In the genomic region with DNA sequence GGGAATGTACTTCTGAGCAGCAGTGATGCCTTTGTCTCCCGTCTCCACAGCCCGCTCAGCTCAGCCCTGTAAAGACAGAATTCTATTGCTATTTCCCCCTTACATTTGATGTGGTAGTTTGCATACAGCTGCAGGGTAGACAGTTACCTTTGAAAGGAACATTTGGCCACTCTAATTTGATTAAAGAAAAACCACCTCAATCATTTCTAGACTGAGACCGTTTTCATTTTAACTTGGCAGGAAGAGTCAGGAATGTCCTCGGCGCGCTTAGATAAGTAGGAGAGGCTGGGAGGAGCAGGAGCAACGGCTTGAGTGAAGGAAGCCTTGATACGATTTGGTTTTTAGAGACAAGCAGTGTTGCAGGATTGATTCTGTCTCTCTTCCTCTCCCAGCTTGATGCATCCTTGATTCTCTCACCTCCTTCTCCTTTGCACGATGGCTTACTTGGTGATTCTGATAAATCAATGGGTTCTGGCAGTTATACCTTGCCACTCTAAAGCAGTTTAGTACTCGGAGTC, we compare ENCODE assay signal across 14 mouse cellular contexts. TPM values are rescaled to one million over a fixed set of nuclear protein-coding genes. Genes with fewer than 3 reads are reported as not detected.
DNase-seq lines count a peak whose midpoint lies in the region; ATAC-seq and TF ChIP-seq lines count a peak whose summit lies in the region.
"Had no signal": no experiment of that assay in that cellular context is flagged by ENCODE, and none has a peak within 500 bp of the region (broad histone marks: within the 10 kb centered on the region; RNA-seq: fewer than 3 reads in every experiment).

No protein-coding gene starts in this region.

- no peak for ATAC-seq in heart, embryonic 15.5 days (replicated peaks; ENCODE audit: insufficient number of reproducible peaks, insufficient read depth, low FRiP score, low read depth)
- ATAC-seq: midbrain, embryonic 13.5 days; Patski had no signal

- no peak for TF ChIP-seq POLR2A in brain, embryonic 14.5 days (IDR thresholded peaks at IDR 0.05; ENCODE audit: borderline replicate concordance, extremely low read depth, insufficient read depth, insufficient read length, poor library complexity, severe bottlenecking)

- no peak for TF ChIP-seq CTCF in brain, embryonic 14.5 days (IDR thresholded peaks at IDR 0.05; ENCODE audit: borderline replicate concordance, extremely low read depth, insufficient read depth, insufficient read length)

- H3K9me3 ChIP-seq in heart, embryonic 15.5 days (replicated peaks) = no peaks in the 10 kb centered on the region
- H3K9me3 ChIP-seq: embryonic facial prominence, embryonic 12.5 days; liver, embryonic 13.5 days; midbrain, embryonic 13.5 days had no signal

- H3K27me3 ChIP-seq in heart, embryonic 15.5 days = no peaks in the 10 kb centered on the region
- H3K27me3 ChIP-seq: embryonic facial prominence, embryonic 12.5 days; liver, embryonic 13.5 days; midbrain, embryonic 13.5 days; Patski had no signal

- DNase-seq in heart, adult 8-10 months (ENCODE audit: low spot score) = no peak
- DNase-seq in thymus, postnatal 25 days = peak; percentile 19
- DNase-seq in thymus, postnatal 14 days = no peak
- DNase-seq in brain, embryonic 14.5 days (ENCODE audit: low read depth) = peak; percentile 61
- DNase-seq in ovary, postnatal 14 days (ENCODE audit: low spot score) = no peak
- DNase-seq in right cerebral cortex, adult 2 months (ENCODE audit: low spot score in 2 of 2) = no peak
- DNase-seq: cerebellum, adult 11-12 months; gastrocnemius, adult 2 months; liver, embryonic 13.5 days; lung, postnatal 14 days had no signal

- no peak overlapping the region for H3K9ac ChIP-seq in heart, embryonic 15.5 days
- H3K9ac ChIP-seq: embryonic facial prominence, embryonic 12.5 days; liver, embryonic 13.5 days; midbrain, embryonic 13.5 days had no signal

- H3K4me2 ChIP-seq in heart, embryonic 15.5 days = no peak overlapping the region
- H3K4me2 ChIP-seq: embryonic facial prominence, embryonic 12.5 days; liver, embryonic 13.5 days; midbrain, embryonic 13.5 days had no signal

- 48% methylated on average over 10 of the region's 10 CpGs for WGBS in heart, embryonic 15.5 days

- no peaks in the 10 kb centered on the region for H3K36me3 ChIP-seq in heart, embryonic 15.5 days
- H3K36me3 ChIP-seq: embryonic facial prominence, embryonic 12.5 days; midbrain, embryonic 13.5 days had no signal

- H3K4me3 ChIP-seq in heart, embryonic 15.5 days = no peak overlapping the region
- H3K4me3 ChIP-seq: embryonic facial prominence, embryonic 12.5 days; gastrocnemius, adult 2 months; liver, embryonic 13.5 days; midbrain, embryonic 13.5 days had no signal

- peaks cover 28% of the 10 kb centered on the region for H3K4me1 ChIP-seq in heart, embryonic 15.5 days (replicated peaks)
- H3K4me1 ChIP-seq: embryonic facial prominence, embryonic 12.5 days had no signal

- peak overlapping the region; percentile 33 for H3K27ac ChIP-seq in heart, embryonic 15.5 days
- H3K27ac ChIP-seq: embryonic facial prominence, embryonic 12.5 days; gastrocnemius, adult 2 months; liver, embryonic 13.5 days; midbrain, embryonic 13.5 days had no signal

RNA-seq across cellular contexts. Expression of gene Cdk6, which starts 15.0 kb away (rescaled TPM):
- 31.7 and 45.4 TPM in 2 replicates for polyA plus RNA-seq in heart, embryonic 15.5 days (2015; fragmentation: Nextera tagmentation; extraction: Ambion mirVana)
- total RNA-seq in heart, adult 8-10 months (2022) = 1 to 10 TPM; 4.2 to 9.5 (median 6.3) TPM
- polyA plus RNA-seq in brain, embryonic 14.5 days (2012; rRNA removed) = 10.0 and 10.4 TPM in 2 replicates

Comparison
In these comparisons a context has a peak if more than half of its experiments do, and no peak if none do; other contexts are left out.
1. DNase-seq: peak in thymus, postnatal 25 days (single experiment) and brain, embryonic 14.5 days (single experiment); none in heart, adult 8-10 months (single experiment), thymus, postnatal 14 days (single experiment), ovary, postnatal 14 days (single experiment) and right cerebral cortex, adult 2 months (0 of 2).